Mouse (Mus musculus) CH12.LX (cell line): Measurements from ENCODE around the gene Ctrl. TPM values are rescaled to one million over a fixed set of nuclear protein-coding genes. Genes with fewer than 3 reads are reported as not detected.

Experiments
- DNase-seq: peaks from one replicate; pipeline ENCODE4 v3.0.0-alpha.2; 2013; ENCODE audit errors: extremely low read depth
- H3K27ac ChIP-seq: 2 replicates; pipeline ENCODE4 v1.5.1; 2012; ENCODE audit warnings: low read depth, mild to moderate bottlenecking, control low read depth, moderate library complexity; ENCODE audit not compliant: insufficient read depth
- H3K27me3 ChIP-seq: replicated peaks from 2 replicates; pipeline ENCODE3; 2012; ENCODE audit warnings: inconsistent platforms
- H3K36me3 ChIP-seq, 2 experiments: replicated peaks in 1 of 2; 2 replicates each; pipeline versions ENCODE3 to v1.6.1; 2012; ENCODE audit warnings: inconsistent platforms in 1 of 2, low read length in 1 of 2, mild to moderate bottlenecking in 1 of 2, mixed read lengths in 1 of 2, moderate library complexity in 1 of 2; ENCODE audit not compliant: control insufficient read depth in 1 of 2, insufficient read depth in 1 of 2
- H3K4me1 ChIP-seq, 2 experiments: 2 replicates each; pipeline ENCODE4 v1.6.1; 2012; ENCODE audit warnings: inconsistent platforms in 1 of 2, moderate library complexity in 1 of 2; ENCODE audit not compliant: insufficient read depth in 2 of 2, control insufficient read depth in 1 of 2
- H3K4me2 ChIP-seq: 2 replicates; pipeline ENCODE4 v1.6.1; 2012; ENCODE audit warnings: low read depth, mild to moderate bottlenecking, control low read depth; ENCODE audit not compliant: poor library complexity, insufficient read depth, severe bottlenecking
- H3K4me3 ChIP-seq, 3 experiments: fragments of 150-350 bp in 1 of 3; sonication (generic) in 1 of 3; replicated peaks in 1 of 3; 2 replicates each; pipeline versions ENCODE3 to v1.5.1; 2011 to 2012; ENCODE audit warnings: low read depth in 2 of 3, low read length in 2 of 3, mild to moderate bottlenecking in 2 of 3, moderate library complexity in 2 of 3, control low read depth in 1 of 3, improper control_type of control experiment in 1 of 3, inconsistent platforms in 1 of 3, mixed read lengths in 1 of 3; ENCODE audit not compliant: poor library complexity in 1 of 3
- H3K79me2 ChIP-seq: replicated peaks from 2 replicates; pipeline ENCODE4 v1.6.1; 2012; ENCODE audit warnings: mild to moderate bottlenecking, moderate library complexity; ENCODE audit not compliant: control insufficient read depth, poor library complexity, insufficient read depth, severe bottlenecking; ENCODE audit errors: extremely low read depth
- H3K9ac ChIP-seq: 2 replicates; pipeline ENCODE4 v1.6.1; 2012; ENCODE audit warnings: low read depth, mild to moderate bottlenecking, control low read depth, moderate library complexity; ENCODE audit not compliant: insufficient read depth
- H3K9me3 ChIP-seq: replicated peaks from 2 replicates; pipeline ENCODE3; 2012; ENCODE audit warnings: low read length, inconsistent platforms, mixed read lengths
- CHD1 ChIP-seq: IDR thresholded peaks from 2 replicates; pipeline ENCODE4 v1.6.1; 2012; ENCODE audit warnings: low read depth, low read length, improper control_type of control experiment, inconsistent platforms
- CHD2 ChIP-seq: IDR thresholded peaks from 2 replicates; pipeline ENCODE4 v1.6.1; 2011; ENCODE audit warnings: low read length, improper control_type of control experiment
- CTCF ChIP-seq, 2 experiments: IDR thresholded peaks in 1 of 2; conservative IDR thresholded peaks in 1 of 2; 2 replicates each; pipeline ENCODE4 v1.5.1; 2011 to 2012; ENCODE audit warnings: low read depth in 2 of 2, low read length in 2 of 2, improper control_type of control experiment in 1 of 2, inconsistent platforms in 1 of 2, mild to moderate bottlenecking in 1 of 2, moderate library complexity in 1 of 2
- ETS1 ChIP-seq: conservative IDR thresholded peaks from 2 replicates; pipeline ENCODE4 v1.6.1; 2012; ENCODE audit warnings: low read depth, mild to moderate bottlenecking, inconsistent platforms, low read length, improper control_type of control experiment, moderate library complexity
- GABPA ChIP-seq: IDR thresholded peaks from 2 replicates; pipeline ENCODE4 v1.6.1; 2012; ENCODE audit warnings: low read depth, low read length, improper control_type of control experiment, inconsistent platforms; ENCODE audit not compliant: insufficient replicate concordance
- HCFC1 ChIP-seq: IDR thresholded peaks from 2 replicates; pipeline ENCODE4 v1.6.1; 2012; ENCODE audit warnings: low read depth, mild to moderate bottlenecking, inconsistent platforms, low read length, improper control_type of control experiment
- MXI1 ChIP-seq: IDR thresholded peaks from 2 replicates; pipeline ENCODE4 v1.6.1; 2011; ENCODE audit warnings: mild to moderate bottlenecking, low read depth, low read length, improper control_type of control experiment
- NRF1 ChIP-seq: IDR thresholded peaks from 2 replicates; pipeline ENCODE4 v1.6.1; 2014; ENCODE audit warnings: low read depth, mild to moderate bottlenecking, inconsistent platforms, low read length, improper control_type of control experiment, moderate library complexity
- SIN3A ChIP-seq: IDR thresholded peaks from 2 replicates; pipeline ENCODE4 v1.6.1; 2012; ENCODE audit warnings: low read length, improper control_type of control experiment, inconsistent platforms
- TCF12 ChIP-seq: IDR thresholded peaks from 2 replicates; pipeline ENCODE4 v1.6.1; 2014; ENCODE audit warnings: low read depth, mild to moderate bottlenecking, inconsistent platforms, low read length, improper control_type of control experiment
- USF1 ChIP-seq: IDR thresholded peaks from 2 replicates; pipeline ENCODE4 v1.6.1; 2014; ENCODE audit warnings: low read depth, mild to moderate bottlenecking, inconsistent platforms, low read length, improper control_type of control experiment
- ZKSCAN1 ChIP-seq: IDR thresholded peaks from 2 replicates; pipeline ENCODE4 v1.6.1; 2012; ENCODE audit warnings: low read depth, inconsistent platforms, low read length, improper control_type of control experiment, borderline replicate concordance
- dilution Hi-C: fragments of 300-500 bp; cut with MboI; formaldehyde crosslinking; loops from 2 replicates; pipeline ENCODE4 v1.14.3; 2020; ENCODE audit warnings: low sequenced_read_pairs; ENCODE audit not compliant: extremely low pct_unique_long_range_greater_than_20kb, extremely low pct_ligation_motif_present
- in situ Hi-C: fragments of 300-500 bp; cut with MboI; formaldehyde crosslinking; loops from 3 replicates; pipeline ENCODE4 v1.14.3; 2019; ENCODE audit warnings: low sequenced_read_pairs, low pct_ligation_motif_present, low pct_unique_long_range_greater_than_20kb, mixed read lengths
- polyA plus RNA-seq: library from polyadenylated mRNA; unstranded; fragments of >175 nt; gene quantifications from 2 replicates; pipeline ENCODE4 v1.2.1, GENCODE M21; 2012; ENCODE audit warnings: low read depth; ENCODE audit not compliant: insufficient read length
- total RNA-seq, 2 experiments: library from RNA; depleted of rRNA; stranded (reverse); fragments of 300-350 nt in 1 of 2; fragments of >200 nt in 1 of 2; gene quantifications; 2 replicates each; pipeline ENCODE4 v1.2.3; 2012 to 2014

The Ctrl gene
- total and polyA plus RNA-seq, 3 experiments: 1.3 to 5.3 (median 2.0) TPM

- H3K9ac ChIP-seq: no peak within 1 kb of the TSS
- no peaks in the 10 kb centered on the region for H3K36me3 ChIP-seq
- H3K4me3 ChIP-seq: no peak within 1 kb of the TSS
- no peaks in the 10 kb centered on the region for H3K79me2 ChIP-seq
- H3K27me3 ChIP-seq: no peaks in the 10 kb centered on the region
- peaks cover 3% of the 10 kb centered on the region for H3K9me3 ChIP-seq
- in situ Hi-C loops: no loop called here
- no peak within 1 kb of the TSS for H3K27ac ChIP-seq
- TF ChIP-seq CHD1 (no peak), GABPA (no peak), USF1 (no peak), CTCF (conservative IDR thresholded peaks at IDR 0.05 in 1 of 2, IDR thresholded peaks at IDR 0.05 in 1 of 2; ENCODE audit: low read depth in 2 of 2, low read length in 2 of 2) (peak in 1 of 2 experiments; percentile 46; a peak in 2 of 4 replicates), MXI1 (no peak), SIN3A (no peak), CHD2 (no peak)
- dilution Hi-C loops: no loop called here
- no peak for DNase-seq
- no peak within 1 kb of the TSS for H3K4me2 ChIP-seq
- H3K4me1 ChIP-seq: peaks cover 5 to 11% of the 10 kb centered on the region in 2 experiments; a peak in 3 of 4 replicates
Observed at GRCm38 (mm10) chr8:105979325-105979724, 45.7 kb upstream of the Ctrl start, which contains the start of gene Dpep3. Dpep3 (minus strand) TSS chr8:105979429.

- no peak for TF ChIP-seq GABPA
- no peak for TF ChIP-seq ETS1
- no peak for TF ChIP-seq NRF1
- no peak for TF ChIP-seq TCF12
- TF ChIP-seq CTCF (conservative IDR thresholded peaks at IDR 0.05 in 1 of 2, IDR thresholded peaks at IDR 0.05 in 1 of 2; ENCODE audit: low read depth in 2 of 2, low read length in 2 of 2): peak in 1 of 2 experiments; percentile 22; a peak in 2 of 4 replicates
- no peak for TF ChIP-seq HCFC1
- TF ChIP-seq ZKSCAN1: no peak
- no peak for TF ChIP-seq CHD1
- Histone ChIP-seq H3K27ac (no peak overlapping the region), H3K9me3 (peaks cover 3% of the 10 kb centered on the region), H3K4me3 (no peak overlapping the region), H3K36me3 (no peaks in the 10 kb centered on the region), H3K4me1 (no peaks in the 10 kb centered on the region), H3K79me2 (no peaks in the 10 kb centered on the region), H3K27me3 (peaks cover 1% of the 10 kb centered on the region), H3K4me2 (no peak overlapping the region), H3K9ac (no peak overlapping the region)
- in situ Hi-C loops (no loop called here), dilution Hi-C loops (no loop called here)
- no peak for DNase-seq
Observed at GRCm38 (mm10) chr8:105975363-105975762, 41.7 kb upstream of the Ctrl start.
